Comparison of ENCODE assay signal across 26 mouse cellular contexts in the genomic region with DNA sequence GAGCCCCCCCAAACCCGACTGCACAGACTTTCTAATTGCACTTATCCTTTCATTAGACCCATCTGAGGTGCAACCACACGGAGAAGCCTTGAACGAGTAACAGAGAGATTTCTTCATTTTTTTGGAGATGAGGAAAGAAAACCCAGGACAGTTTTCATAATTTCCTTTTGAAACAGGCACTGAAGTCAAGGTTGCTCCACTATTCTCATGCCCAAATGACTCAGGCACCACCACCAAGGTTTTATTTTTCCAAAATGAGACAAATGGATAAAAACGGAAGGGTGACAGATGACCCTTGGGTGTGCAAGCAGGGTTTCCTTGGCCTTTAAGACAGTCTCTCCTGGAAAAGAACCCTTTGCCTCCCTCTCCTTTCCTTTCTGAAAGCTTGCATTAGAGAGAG. TPM values are rescaled to one million over a fixed set of nuclear protein-coding genes. Genes with fewer than 3 reads are reported as not detected.
DNase-seq lines count a peak whose midpoint lies in the region; ATAC-seq lines count a peak whose summit lies in the region.
"Had no signal": no experiment of that assay in that cellular context is flagged by ENCODE, and none has a peak within 500 bp of the region (broad histone marks: within the 10 kb centered on the region; RNA-seq: fewer than 3 reads in every experiment).

No protein-coding gene starts in this region.

- H3K4me2 ChIP-seq in forebrain, embryonic 13.5 days, result no peak overlapping the region
- H3K4me2 ChIP-seq: forebrain, embryonic 15.5 days; heart, embryonic 13.5 days; hindbrain, embryonic 14.5 days had no signal

- H3K4me1 ChIP-seq in embryonic facial prominence, embryonic 10.5 days, result no peaks in the 10 kb centered on the region
- H3K4me1 ChIP-seq in forebrain, embryonic 13.5 days, result no peaks in the 10 kb centered on the region
- H3K4me1 ChIP-seq: forebrain, embryonic 10.5 days had no signal

- DNase-seq in adrenal gland, adult 8-10 months, result peak; percentile 42
- no peak for DNase-seq in adrenal gland, postnatal 25 days
- peak; percentile 26 for DNase-seq in adrenal gland, postnatal 10 days
- DNase-seq in adrenal gland, postnatal 36 days, result peak; percentile 36 to 39
- DNase-seq in embryonic facial prominence, embryonic 10.5 days (ENCODE audit: low spot score), result no peak
- DNase-seq: cerebellum, adult 11-12 months; cerebellum, adult 8-10 months; cerebellum, postnatal 10 days; cerebellum, postnatal 36 days; embryo, embryonic 11 days; gastrocnemius, postnatal 25 days; heart, adult 2 months; heart, postnatal 14 days; heart, postnatal 4 days; kidney, adult 18-20 months had no signal

- H3K9ac ChIP-seq in forebrain, embryonic 13.5 days, result no peak overlapping the region
- H3K9ac ChIP-seq: forebrain, embryonic 15.5 days; heart, embryonic 13.5 days; hindbrain, embryonic 14.5 days had no signal

- H3K4me3 ChIP-seq in embryonic facial prominence, embryonic 10.5 days, result no peak overlapping the region
- no peak overlapping the region for H3K4me3 ChIP-seq in forebrain, embryonic 13.5 days
- H3K4me3 ChIP-seq: forebrain, embryonic 10.5 days; forebrain, embryonic 15.5 days; heart, adult 2 months; heart, embryonic 10.5 days; heart, embryonic 13.5 days had no signal

- 76% methylated on average over 4 of the region's 4 CpGs for WGBS in embryonic facial prominence, embryonic 10.5 days
- 73% methylated on average over 4 of the region's 4 CpGs for WGBS in forebrain, embryonic 13.5 days

- no peaks in the 10 kb centered on the region for H3K36me3 ChIP-seq in embryonic facial prominence, embryonic 10.5 days (replicated peaks)
- H3K36me3 ChIP-seq in forebrain, embryonic 13.5 days (ENCODE audit: poor library complexity, severe bottlenecking), result no peaks in the 10 kb centered on the region
- H3K36me3 ChIP-seq: forebrain, embryonic 10.5 days; forebrain, embryonic 15.5 days; heart, embryonic 10.5 days; heart, embryonic 13.5 days had no signal

- H3K9me3 ChIP-seq in embryonic facial prominence, embryonic 10.5 days, result no peaks in the 10 kb centered on the region
- no peaks in the 10 kb centered on the region for H3K9me3 ChIP-seq in forebrain, embryonic 13.5 days (replicated peaks)
- H3K9me3 ChIP-seq: forebrain, embryonic 10.5 days; forebrain, embryonic 15.5 days; heart, embryonic 10.5 days; heart, embryonic 13.5 days had no signal

- peak; percentile 58 for ATAC-seq in megakaryocyte progenitor cell, adult 5-6 weeks (replicated peaks; ENCODE audit: poor library complexity)
- no peak for ATAC-seq in forebrain, embryonic 13.5 days
- ATAC-seq: activated CD4-positive, CD25-positive, alpha-beta regulatory T cell, adult 4 months; forebrain, embryonic 15.5 days; hindbrain, postnatal 0 days; inflammation-experienced regulatory T-cells, adult 6 months; intestine, embryonic 16.5 days had no signal

- no peaks in the 10 kb centered on the region for H3K27me3 ChIP-seq in embryonic facial prominence, embryonic 10.5 days (replicated peaks; ENCODE audit: low read depth, poor library complexity, severe bottlenecking)
- H3K27me3 ChIP-seq in forebrain, embryonic 13.5 days, result no peaks in the 10 kb centered on the region
- H3K27me3 ChIP-seq: forebrain, embryonic 15.5 days; heart, embryonic 13.5 days had no signal

- H3K27ac ChIP-seq in embryonic facial prominence, embryonic 10.5 days (replicated peaks), result no peak overlapping the region
- no peak overlapping the region for H3K27ac ChIP-seq in forebrain, embryonic 13.5 days
- H3K27ac ChIP-seq: forebrain, embryonic 10.5 days; forebrain, embryonic 15.5 days; heart, adult 2 months; heart, embryonic 10.5 days; heart, embryonic 13.5 days; hindbrain, embryonic 14.5 days; hindbrain, postnatal 0 days had no signal

RNA-seq across cellular contexts. Expression of gene Ttll11, which starts 54.8 kb away (rescaled TPM):
- total RNA-seq in adrenal gland, adult 8-10 months (2022), result 1 to 10 TPM; 2.6 to 5.6 (median 4.0) TPM
- 11.6 and 30.4 TPM in 2 replicates for total RNA-seq in adrenal gland, postnatal 25 days (2021)
- total RNA-seq in adrenal gland, postnatal 10 days (2021), result 1 to 10 TPM in 1 of 2 experiments, under 1 TPM in 1; 0.84 to 2.2 TPM
- total RNA-seq in adrenal gland, postnatal 36 days (2021), result 10 to 100 TPM in 1 of 2 experiments, 1 to 10 TPM in 1; 1.7 to 23.0 TPM
- not detected in 2 replicates for total RNA-seq in megakaryocyte progenitor cell, adult 5-6 weeks (2015)
- 0.04 TPM in 1 of 2 replicates, not detected in the other for total RNA-seq in megakaryocyte progenitor cell, adult 5-6 weeks (2017)
- polyA plus RNA-seq in embryonic facial prominence, embryonic 10.5 days (2016; fragmentation: Nextera tagmentation; extraction: Ambion mirVana), result 0.55 and 0.85 TPM in 2 replicates
- 1.8 and 2.2 TPM in 2 replicates for polyA plus RNA-seq in forebrain, embryonic 13.5 days (2015; fragmentation: Nextera tagmentation; extraction: Ambion mirVana)
- polyA plus RNA-seq: activated CD4-positive, CD25-positive, alpha-beta regulatory T cell, adult 4 months; inflammation-experienced regulatory T-cells, adult 6 months had no signal

Comparison
In these comparisons a context has a peak if more than half of its experiments do, and no peak if none do; other contexts are left out.
1. DNase-seq: peak in adrenal gland, adult 8-10 months (single experiment), adrenal gland, postnatal 10 days (single experiment) and adrenal gland, postnatal 36 days (2 of 2); none in adrenal gland, postnatal 25 days (single experiment) and embryonic facial prominence, embryonic 10.5 days (single experiment).